Mouse (Mus musculus) layer of hippocampus, adult 18-20 months (tissue): ENCODE results near the gene Samsn1. TPM values are rescaled to one million over a fixed set of nuclear protein-coding genes. Genes with fewer than 3 reads are reported as not detected.
A peak's percentile ranks its signal among the peaks of the same experiment; 100 is the strongest.
"Not testable (repeated sequence)": the region's sequence is repeated elsewhere in the genome, so short reads cannot be mapped to it uniquely, and the experiment has no call there.

ENCODE experiments used
- DNase-seq, 2 experiments: peaks; one replicate each; pipeline ENCODE4 v3.0.0; 2022; ENCODE audit warnings: low spot score in 2 of 2
- total RNA-seq, 2 experiments: library from RNA; stranded (reverse); gene quantifications; 2 replicates each; pipeline ENCODE4 v1.2.3; 2021

Gene Samsn1
- total RNA-seq, 2 experiments from 2014 or later = 1.2 to 1.5 TPM

GRCm38 (mm10) chr16:75878885-75879284, 143.2 kb downstream of the Samsn1 start:
- no peak for DNase-seq

- no peak for DNase-seq
These were observed 144.9 kb downstream of the Samsn1 start for GRCm38 (mm10) chr16:75877170-75877569.

- no peak for DNase-seq
These were observed 146.2 kb downstream of the Samsn1 start for GRCm38 (mm10) chr16:75875896-75876295.

- no peak for DNase-seq
These were observed 147.6 kb downstream of the Samsn1 start for GRCm38 (mm10) chr16:75874508-75874907.

- no peak for DNase-seq
These were observed 149.8 kb downstream of the Samsn1 start for GRCm38 (mm10) chr16:75872241-75872640.

- DNase-seq = no peak
These were observed 154.7 kb downstream of the Samsn1 start for GRCm38 (mm10) chr16:75867400-75867799.

- no peak for DNase-seq
These were observed 156.6 kb downstream of the Samsn1 start for GRCm38 (mm10) chr16:75865505-75865904.

GRCm38 (mm10) chr16:75864673-75865072, 157.4 kb downstream of the Samsn1 start:
- no peak for DNase-seq

- DNase-seq = no peak
These were observed 165.7 kb downstream of the Samsn1 start for GRCm38 (mm10) chr16:75856343-75856742.

GRCm38 (mm10) chr16:75855402-75855801, 166.7 kb downstream of the Samsn1 start:
- DNase-seq = no peak

GRCm38 (mm10) chr16:75853556-75854271, 168.4 kb downstream of the Samsn1 start:
- no peak for DNase-seq

GRCm38 (mm10) chr16:75852485-75852884, 169.6 kb downstream of the Samsn1 start:
- no peak for DNase-seq

GRCm38 (mm10) chr16:75849039-75849438, 173.0 kb downstream of the Samsn1 start:
- DNase-seq = no peak

- DNase-seq = peak; percentile 13 to 21
These were observed 178.4 kb downstream of the Samsn1 start for GRCm38 (mm10) chr16:75843653-75844062.

GRCm38 (mm10) chr16:75843031-75843430, 179.1 kb downstream of the Samsn1 start:
- no peak for DNase-seq

GRCm38 (mm10) chr16:75842569-75842968, 179.5 kb downstream of the Samsn1 start:
- DNase-seq = no peak

- no peak for DNase-seq
These were observed 184.2 kb downstream of the Samsn1 start for GRCm38 (mm10) chr16:75837728-75838451.

- no peak for DNase-seq
These were observed 190.7 kb downstream of the Samsn1 start for GRCm38 (mm10) chr16:75831390-75831789.

- not testable (repeated sequence) for DNase-seq
These were observed 195.1 kb downstream of the Samsn1 start for GRCm38 (mm10) chr16:75826949-75827348.

GRCm38 (mm10) chr16:75826498-75826897, 195.6 kb downstream of the Samsn1 start:
- no peak for DNase-seq

GRCm38 (mm10) chr16:75823226-75823625, 198.9 kb downstream of the Samsn1 start:
- no peak for DNase-seq

GRCm38 (mm10) chr16:75820963-75821362, 201.1 kb downstream of the Samsn1 start:
- no peak for DNase-seq
